Mouse (Mus musculus) stomach, embryonic 15.5 days (tissue): ENCODE measurements around the gene Cox10. TPM values are rescaled to one million over a fixed set of nuclear protein-coding genes. Genes with fewer than 3 reads are reported as not detected.

Experiments
- ATAC-seq: fragments of 200-750 bp; cut with Nextera tagmentation; 2 replicates; pipeline ENCODE4 v1.8.0; 2017; ENCODE audit warnings: low read depth, moderate number of reproducible peaks, moderate TSS enrichment; ENCODE audit not compliant: insufficient read depth, low FRiP score
- H3K27ac ChIP-seq: fragments of 300-500 bp; sonication (generic); 2 replicates; pipeline ENCODE4 v1.5.1; 2015; ENCODE audit warnings: mild to moderate bottlenecking, inconsistent platforms
- H3K27me3 ChIP-seq: fragments of 300-500 bp; sonication (generic); replicated peaks from 2 replicates; pipeline ENCODE4 v1.6.1; 2015; ENCODE audit warnings: inconsistent platforms
- H3K36me3 ChIP-seq: fragments of 300-500 bp; sonication (generic); 2 replicates; pipeline ENCODE4 v1.6.1; 2015; ENCODE audit warnings: inconsistent platforms
- H3K4me1 ChIP-seq: fragments of 300-500 bp; sonication (generic); 2 replicates; pipeline ENCODE4 v1.6.1; 2015; ENCODE audit warnings: inconsistent platforms
- H3K4me2 ChIP-seq: fragments of 300-500 bp; sonication (generic); 2 replicates; pipeline ENCODE4 v1.6.1; 2015; ENCODE audit warnings: mild to moderate bottlenecking, inconsistent platforms
- H3K4me3 ChIP-seq: fragments of 300-500 bp; sonication (generic); replicated peaks from 2 replicates; pipeline ENCODE4 v1.5.1; 2015; ENCODE audit warnings: inconsistent platforms
- H3K9ac ChIP-seq: fragments of 300-500 bp; sonication (generic); 2 replicates; pipeline ENCODE4 v1.6.1; 2015; ENCODE audit warnings: inconsistent platforms
- H3K9me3 ChIP-seq: fragments of 300-500 bp; sonication (generic); 2 replicates; pipeline ENCODE4 v1.6.1; 2016; ENCODE audit warnings: inconsistent platforms
- WGBS: fragments of 180-500 bp; shearing (Covaris S2); methylation state at CpG from one replicate; pipeline ENCODE4 v1.1.7; 2015; 5-methylcytosine and 5-hydroxymethylcytosine counted together
- polyA plus RNA-seq: library from polyadenylated mRNA; unstranded; fragments of >200 nt; fragmentation: Nextera tagmentation; extraction: Ambion mirVana; gene quantifications from 2 replicates; pipeline ENCODE4 v1.2.1, GENCODE M21; 2015

Gene Cox10
- polyA plus RNA-seq, 1 experiment from 2014 or later, result 23.5 TPM

DNA sequence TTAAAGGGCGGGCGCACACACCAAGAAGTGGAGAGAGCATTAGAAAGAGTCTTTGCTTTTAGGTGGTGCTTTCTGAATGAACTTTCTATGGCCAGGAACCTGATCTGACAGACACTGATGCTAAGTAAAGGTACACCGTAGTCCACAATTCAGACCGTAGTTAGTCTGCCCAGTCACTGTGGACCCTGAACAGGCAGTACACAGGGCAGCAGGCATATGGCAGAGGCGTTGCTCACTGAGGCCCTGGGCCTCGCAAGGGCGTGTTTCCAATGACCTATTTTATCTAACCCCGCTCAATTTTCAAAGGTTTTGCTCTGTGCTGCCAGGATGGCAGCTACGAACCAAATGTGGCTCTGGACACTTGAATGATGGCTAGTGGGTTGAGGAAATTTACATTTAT lies 107.8 kb downstream of the Cox10 start:
- no peak overlapping the region for H3K27ac ChIP-seq
- H3K9ac ChIP-seq, result no peak overlapping the region
- no peak overlapping the region for H3K4me2 ChIP-seq
- 93% methylated on average over 9 of the region's 9 CpGs for WGBS
- H3K36me3 ChIP-seq, result 0 out of 2 replicates have a peak, but pooled peaks cover 3% of the 10 kb centered on the region
- no peak overlapping the region for H3K4me3 ChIP-seq
- 0 out of 2 replicates have a peak, but pooled peaks cover 5% of the 10 kb centered on the region for H3K27me3 ChIP-seq
- no peaks in the 10 kb centered on the region for H3K9me3 ChIP-seq
- peaks cover 13% of the 10 kb centered on the region for H3K4me1 ChIP-seq
- ATAC-seq, result no peak

DNA sequence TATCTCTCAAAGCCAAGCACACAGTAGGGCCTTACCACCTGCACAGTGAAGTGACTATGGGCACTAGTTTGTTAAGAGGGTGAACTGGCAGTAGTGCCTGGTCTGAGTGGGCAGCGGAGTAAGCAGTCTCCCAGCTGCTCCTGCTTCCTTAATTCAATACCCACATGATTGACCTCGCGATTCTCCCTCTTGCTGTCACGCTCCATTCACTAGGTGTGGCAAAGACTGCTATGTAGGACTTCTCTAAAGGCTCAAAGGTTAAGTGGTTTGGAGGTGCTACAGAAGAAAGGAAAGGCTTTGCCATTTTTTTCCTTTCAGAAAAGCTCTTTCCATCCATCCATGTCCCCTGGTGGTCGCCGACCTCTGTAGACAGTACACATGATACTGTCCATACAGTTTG lies 108.5 kb downstream of the Cox10 start:
- WGBS, result 93% methylated on average over 6 of the region's 6 CpGs
- H3K27ac ChIP-seq, result no peak overlapping the region
- ATAC-seq, result no peak

DNA sequence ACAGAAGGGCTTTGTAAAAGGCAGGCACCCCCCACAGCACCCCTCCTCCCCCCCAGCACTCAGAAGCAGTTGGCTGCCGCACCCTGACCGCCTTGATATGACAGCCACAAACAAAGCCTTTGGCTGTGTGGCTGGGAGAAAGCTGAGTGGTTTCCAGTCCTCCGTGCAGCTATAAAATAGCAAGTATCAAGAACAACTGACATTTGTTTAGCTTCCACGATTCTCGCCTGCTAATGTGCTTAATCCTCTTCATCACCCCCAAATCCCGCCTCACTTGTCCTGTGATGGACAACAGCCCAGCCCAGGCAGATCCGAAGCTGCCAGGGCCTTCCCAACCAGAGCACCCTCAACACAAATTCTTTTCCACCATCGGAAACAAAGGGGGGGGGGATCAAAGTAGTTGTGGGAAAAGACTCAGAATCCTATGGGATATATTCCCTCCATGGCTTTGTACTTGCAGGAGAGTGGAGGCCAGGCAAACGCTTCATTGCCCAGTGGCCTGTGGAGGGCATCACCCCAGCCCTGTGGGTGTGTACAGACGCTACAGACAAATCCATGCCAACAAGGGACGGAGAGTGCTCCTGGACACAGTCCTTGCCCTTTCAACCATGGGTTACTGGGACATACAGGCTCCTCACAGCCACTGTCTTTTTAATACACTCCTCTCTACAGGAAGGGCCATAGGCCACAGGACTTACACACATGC lies 109.9 kb downstream of the Cox10 start:
- Histone ChIP-seq H3K27ac (peak overlapping the region; percentile 33; the same call in 1 of the 2 replicates), H3K4me2 (no peak overlapping the region), H3K4me3 (no peak overlapping the region), H3K9ac (no peak overlapping the region), H3K9me3 (no peaks in the 10 kb centered on the region), H3K27me3 (0 out of 2 replicates have a peak, but pooled peaks cover 2% of the 10 kb centered on the region), H3K36me3 (0 out of 2 replicates have a peak, but pooled peaks cover 3% of the 10 kb centered on the region), H3K4me1 (peaks cover 23% of the 10 kb centered on the region)
- 0 out of 2 replicates have a peak, but pooled peaks have one; percentile 19 for ATAC-seq
- 35% methylated on average over 11 of the region's 11 CpGs for WGBS

More for the DNA sequence above, 108.5 kb downstream of the Cox10 start:
- 0 out of 2 replicates have a peak, but pooled peaks cover 3% of the 10 kb centered on the region for H3K36me3 ChIP-seq
- H3K4me1 ChIP-seq, result peaks cover 18% of the 10 kb centered on the region
- no peak overlapping the region for H3K4me3 ChIP-seq
- H3K4me2 ChIP-seq, result no peak overlapping the region
- H3K9me3 ChIP-seq, result no peaks in the 10 kb centered on the region
- H3K9ac ChIP-seq, result no peak overlapping the region
- 0 out of 2 replicates have a peak, but pooled peaks cover 2% of the 10 kb centered on the region for H3K27me3 ChIP-seq

DNA sequence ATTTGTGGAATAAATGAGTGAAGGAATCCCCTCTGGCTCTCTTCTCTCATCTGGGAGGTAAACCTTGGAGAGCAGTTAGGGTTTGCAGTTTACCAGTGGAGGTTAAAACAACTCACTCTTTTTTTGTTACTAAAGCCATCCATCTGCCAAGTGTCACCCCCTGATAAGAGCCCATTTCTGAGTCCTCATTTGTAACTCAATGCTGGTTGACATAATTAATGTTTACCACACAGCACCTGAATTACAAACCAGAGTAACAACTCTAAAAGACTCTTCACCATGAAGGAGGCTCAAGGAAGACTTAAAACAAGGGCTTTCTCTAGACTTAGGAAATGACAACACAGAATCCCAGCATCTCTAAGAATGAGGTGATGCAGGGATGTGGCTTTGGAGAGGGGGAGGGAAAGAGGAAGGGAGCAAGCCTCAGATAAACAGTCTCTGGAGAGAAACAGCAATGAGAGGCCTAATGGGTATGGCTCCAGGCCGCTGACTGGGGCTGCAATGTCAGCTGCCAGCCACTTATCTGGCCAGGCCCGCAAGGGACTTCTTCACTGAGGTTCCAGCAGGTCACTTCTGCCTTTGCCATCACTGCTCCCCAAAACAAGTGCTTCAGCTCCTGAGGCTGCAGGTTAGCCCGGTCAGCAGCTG lies 110.8 kb downstream of the Cox10 start:
- no peak overlapping the region for H3K4me2 ChIP-seq
- H3K9me3 ChIP-seq, result no peaks in the 10 kb centered on the region
- ATAC-seq, result no peak
- H3K27me3 ChIP-seq, result 0 out of 2 replicates have a peak, but pooled peaks cover 2% of the 10 kb centered on the region
- 51% methylated on average over 3 of the region's 3 CpGs for WGBS
- peaks cover 23% of the 10 kb centered on the region for H3K4me1 ChIP-seq
- no peak overlapping the region for H3K4me3 ChIP-seq
- no peak overlapping the region for H3K9ac ChIP-seq
- H3K27ac ChIP-seq, result peak overlapping the region; percentile 33; the same call in 1 of the 2 replicates
- 0 out of 2 replicates have a peak, but pooled peaks cover 2% of the 10 kb centered on the region for H3K36me3 ChIP-seq

DNA sequence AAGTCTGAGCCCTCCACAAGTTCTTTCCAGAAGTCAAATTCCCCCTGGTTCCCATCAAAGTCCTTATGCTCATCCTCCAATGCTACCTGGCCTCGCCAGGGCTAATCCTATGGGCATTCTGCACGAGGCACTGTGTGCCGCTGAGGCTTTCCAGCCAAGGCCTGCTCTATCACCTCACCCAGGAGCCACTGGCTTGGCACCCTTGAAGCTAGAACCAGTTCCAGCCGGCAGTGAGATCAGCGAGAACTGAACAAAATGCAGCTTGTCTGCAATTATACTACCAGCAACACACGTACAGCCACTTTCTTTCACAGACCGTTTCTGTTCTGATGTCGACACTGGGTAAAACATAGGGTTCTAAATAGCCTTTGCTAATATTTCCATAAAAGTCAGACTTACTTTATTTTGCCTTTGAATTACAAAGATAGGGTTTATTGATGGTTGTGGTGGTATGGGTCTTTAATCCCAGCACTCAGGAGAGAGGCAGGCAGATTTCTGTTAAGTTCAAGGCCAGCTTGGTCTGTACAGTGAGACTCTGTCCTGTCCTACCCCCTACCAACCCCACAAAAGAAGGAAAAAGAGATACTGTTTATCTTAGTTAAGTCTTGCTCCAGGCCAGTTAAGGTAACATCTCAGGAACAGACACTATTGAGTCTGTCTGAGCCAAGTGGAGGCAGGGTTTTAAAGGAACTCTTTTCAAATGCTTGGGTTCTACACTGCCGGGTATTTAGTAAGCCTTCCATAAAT lies 111.5 kb downstream of the Cox10 start:
- H3K9ac ChIP-seq, result no peak overlapping the region
- H3K36me3 ChIP-seq, result no peaks in the 10 kb centered on the region
- ATAC-seq, result no peak
- peaks cover 23% of the 10 kb centered on the region for H3K4me1 ChIP-seq
- no peak overlapping the region for H3K27ac ChIP-seq
- H3K27me3 ChIP-seq, result 0 out of 2 replicates have a peak, but pooled peaks cover 2% of the 10 kb centered on the region
- H3K4me3 ChIP-seq, result no peak overlapping the region
- H3K4me2 ChIP-seq, result no peak overlapping the region
- no peaks in the 10 kb centered on the region for H3K9me3 ChIP-seq
- 61% methylated on average over 9 of the region's 9 CpGs for WGBS

DNA sequence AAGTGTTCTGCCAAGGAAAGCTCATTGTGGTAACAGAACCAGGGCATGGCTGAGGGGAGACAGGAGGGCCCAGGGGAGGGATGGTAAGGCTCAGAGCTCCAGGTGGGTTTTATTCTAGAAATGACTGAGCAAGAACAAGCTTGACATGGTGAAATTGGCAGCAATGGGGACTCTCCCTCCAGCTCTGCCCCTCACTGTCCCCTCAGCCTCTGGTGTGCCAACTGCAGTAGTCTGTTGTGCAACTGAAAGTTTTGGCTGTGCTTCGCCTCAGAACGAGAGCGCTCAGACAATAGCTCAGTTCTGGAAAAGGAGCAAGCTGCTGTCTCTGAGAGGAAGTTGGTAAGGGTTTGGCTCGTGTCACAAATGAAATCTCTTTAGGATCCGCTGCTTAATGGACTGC lies 113.8 kb downstream of the Cox10 start:
- Histone ChIP-seq H3K27me3 (0 out of 2 replicates have a peak, but pooled peaks cover 2% of the 10 kb centered on the region), H3K36me3 (no peaks in the 10 kb centered on the region), H3K4me3 (no peak overlapping the region), H3K4me1 (peaks cover 23% of the 10 kb centered on the region), H3K9me3 (no peaks in the 10 kb centered on the region), H3K9ac (no peak overlapping the region), H3K27ac (no peak overlapping the region), H3K4me2 (no peak overlapping the region)
- WGBS, result 49% methylated on average over 5 of the region's 5 CpGs
- ATAC-seq, result no peak

DNA sequence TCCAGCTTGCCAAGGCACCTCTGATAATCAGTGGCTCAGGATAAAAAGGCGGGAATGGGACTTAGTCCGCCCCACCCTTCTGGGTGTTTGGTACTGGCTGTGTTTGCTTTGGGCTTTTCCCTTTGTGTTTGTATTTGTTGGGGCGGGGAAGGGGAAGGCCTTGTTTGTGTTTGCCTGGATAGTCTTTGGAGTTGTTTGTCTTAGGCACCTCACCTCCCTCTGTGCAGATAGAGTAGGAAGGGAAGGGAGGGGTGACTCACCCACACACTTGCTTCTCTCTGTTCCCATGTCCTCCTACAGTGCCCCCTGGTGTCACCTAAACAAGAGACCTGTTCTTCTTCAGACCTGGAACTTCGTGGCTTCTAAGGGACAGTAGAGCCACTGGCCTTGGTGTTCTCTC lies 122.1 kb downstream of the Cox10 start:
- Histone ChIP-seq H3K27me3 (no peaks in the 10 kb centered on the region), H3K4me3 (no peak overlapping the region), H3K27ac (peak overlapping the region; percentile 75), H3K4me1 (peaks cover 21% of the 10 kb centered on the region; the same call in 1 of the 2 replicates), H3K36me3 (no peaks in the 10 kb centered on the region), H3K9me3 (no peaks in the 10 kb centered on the region), H3K9ac (no peak overlapping the region), H3K4me2 (0 out of 2 replicates have a peak overlapping the region, but pooled peaks have one; percentile 13)
- WGBS, result 41% methylated on average over 4 of the region's 4 CpGs
- peak; percentile 75 for ATAC-seq

DNA sequence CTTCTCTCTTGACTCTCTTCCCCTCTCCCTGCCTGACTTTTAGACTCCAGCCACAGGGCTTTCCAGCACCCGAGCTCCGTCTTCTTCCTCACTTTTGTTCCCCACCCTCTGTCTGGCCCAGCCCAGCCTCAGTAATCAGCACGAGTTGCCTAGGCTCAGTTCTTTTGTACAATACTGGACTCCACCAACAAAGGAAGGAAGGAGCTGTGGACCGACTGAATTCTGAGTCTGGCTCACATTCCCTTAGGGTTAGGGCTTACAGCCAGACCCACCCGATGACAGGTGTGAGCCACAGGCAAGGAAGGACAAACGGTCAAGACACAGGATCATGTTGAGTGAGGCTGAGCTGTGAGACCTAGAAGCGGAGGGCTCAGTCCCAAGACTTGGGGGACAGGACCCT lies 122.5 kb downstream of the Cox10 start:
- H3K27ac ChIP-seq, result peak overlapping the region; percentile 75
- no peaks in the 10 kb centered on the region for H3K9me3 ChIP-seq
- no peaks in the 10 kb centered on the region for H3K36me3 ChIP-seq
- WGBS, result 40% methylated on average over 7 of the region's 7 CpGs
- peaks cover 25% of the 10 kb centered on the region for H3K4me1 ChIP-seq
- ATAC-seq, result peak; percentile 47; the same call in 1 of the 2 replicates
- H3K4me2 ChIP-seq, result 0 out of 2 replicates have a peak overlapping the region, but pooled peaks have one; percentile 13
- no peak overlapping the region for H3K9ac ChIP-seq
- no peak overlapping the region for H3K4me3 ChIP-seq
- H3K27me3 ChIP-seq, result no peaks in the 10 kb centered on the region

DNA sequence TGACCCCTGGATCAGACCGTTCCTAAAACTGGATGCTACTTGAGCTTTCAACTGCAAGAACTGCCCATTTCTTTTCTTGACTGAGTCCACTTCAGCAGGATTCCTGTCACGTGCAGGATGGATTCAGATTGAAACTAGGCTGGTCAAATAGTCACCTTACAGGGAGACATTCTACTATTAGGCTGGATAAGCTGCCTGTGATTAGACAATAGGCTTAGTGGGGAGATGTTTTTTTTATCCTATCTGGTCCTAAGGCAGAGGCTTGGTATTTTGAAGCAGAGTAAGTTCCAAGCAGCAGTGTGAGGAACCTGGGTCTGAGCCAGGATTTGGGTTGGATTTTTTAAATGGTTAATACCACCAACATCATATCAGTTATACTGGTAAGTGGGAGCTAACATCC lies 125.4 kb downstream of the Cox10 start:
- H3K27ac ChIP-seq, result no peak overlapping the region
- no peak overlapping the region for H3K9ac ChIP-seq
- H3K4me3 ChIP-seq, result no peak overlapping the region
- H3K36me3 ChIP-seq, result no peaks in the 10 kb centered on the region
- peaks cover 25% of the 10 kb centered on the region for H3K4me1 ChIP-seq
- H3K27me3 ChIP-seq, result no peaks in the 10 kb centered on the region
- no peak for ATAC-seq
- H3K4me2 ChIP-seq, result no peak overlapping the region
- H3K9me3 ChIP-seq, result no peaks in the 10 kb centered on the region
- WGBS, result 86% methylated on average over 2 of the region's 2 CpGs

DNA sequence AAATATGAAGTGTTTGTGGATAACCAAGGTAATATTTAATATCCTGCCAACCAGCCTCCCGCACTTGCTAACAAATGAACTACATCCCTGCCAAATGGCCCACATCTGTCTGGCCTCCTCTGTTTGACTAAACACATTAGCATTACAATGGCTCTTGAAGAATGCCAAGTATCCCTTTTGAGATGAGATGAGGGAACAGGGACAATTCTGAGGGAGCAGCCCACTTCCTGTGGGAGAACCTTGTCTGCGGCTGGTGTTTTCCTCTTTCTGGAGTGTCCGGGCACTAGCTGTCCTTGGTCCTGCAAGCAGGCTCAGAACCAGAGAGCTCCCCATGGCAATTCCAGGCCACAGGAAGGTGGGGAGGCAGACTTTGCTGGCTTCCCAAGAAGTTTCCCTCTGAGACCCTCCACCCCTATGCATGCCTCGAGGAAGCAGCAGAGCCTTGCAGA lies 126.5 kb downstream of the Cox10 start:
- no peak overlapping the region for H3K27ac ChIP-seq
- no peak overlapping the region for H3K4me3 ChIP-seq
- H3K4me2 ChIP-seq, result no peak overlapping the region
- ATAC-seq, result no peak
- peaks cover 25% of the 10 kb centered on the region for H3K4me1 ChIP-seq
- H3K9me3 ChIP-seq, result no peaks in the 10 kb centered on the region
- H3K36me3 ChIP-seq, result no peaks in the 10 kb centered on the region
- H3K9ac ChIP-seq, result no peak overlapping the region
- 41% methylated on average over 4 of the region's 4 CpGs for WGBS
- H3K27me3 ChIP-seq, result no peaks in the 10 kb centered on the region

DNA sequence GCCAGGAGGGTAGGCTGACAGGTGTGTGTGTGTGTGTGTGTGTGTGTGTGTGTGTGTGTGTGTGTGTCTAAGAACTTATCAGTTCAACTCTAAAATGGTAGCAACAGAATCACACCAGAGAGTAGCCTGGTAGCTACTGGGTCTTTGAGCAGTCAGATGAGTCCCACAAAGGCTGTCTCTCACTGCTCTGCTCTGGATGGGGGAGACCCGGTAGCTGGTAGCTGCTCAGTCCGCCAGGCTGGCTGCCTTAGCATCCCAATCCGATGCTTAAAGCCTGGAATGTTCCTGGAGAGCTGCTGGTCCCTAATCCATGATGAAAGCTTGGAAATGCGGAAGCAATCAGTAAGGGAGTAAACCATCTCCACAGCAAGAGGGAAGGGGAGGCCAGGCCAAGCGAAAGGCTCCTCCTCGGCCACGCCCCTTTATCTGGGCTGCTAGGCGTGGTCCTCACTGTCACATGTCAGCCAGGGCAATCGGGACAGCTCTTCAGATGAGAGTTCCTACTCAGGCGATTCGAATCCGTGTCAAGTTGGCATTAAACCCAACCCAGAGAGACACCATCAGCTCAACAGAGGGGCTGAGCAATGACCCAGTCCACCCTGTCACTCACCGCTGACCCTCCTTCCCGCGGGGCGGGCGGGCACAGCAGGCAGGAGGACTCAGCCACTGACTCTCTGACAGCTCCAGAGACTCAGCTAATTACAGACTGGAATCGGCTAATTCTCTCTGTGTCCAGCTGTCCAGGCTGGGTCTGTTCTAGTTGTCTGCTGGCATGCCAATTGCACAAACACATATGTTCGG lies 127.2 kb downstream of the Cox10 start:
- ATAC-seq, result peak; percentile 72; the same call in 1 of the 2 replicates
- Histone ChIP-seq H3K4me1 (peaks cover 21% of the 10 kb centered on the region), H3K9me3 (no peaks in the 10 kb centered on the region), H3K27me3 (no peaks in the 10 kb centered on the region), H3K36me3 (no peaks in the 10 kb centered on the region), H3K27ac (no peak overlapping the region), H3K4me3 (peak overlapping the region; percentile 20), H3K4me2 (peak overlapping the region; percentile 41), H3K9ac (no peak overlapping the region)
- 8% methylated on average over 19 of the region's 19 CpGs for WGBS
